Mouse (Mus musculus) intestine, embryonic 14.5 days (tissue): ENCODE results near the gene Lancl1. TPM values are rescaled to one million over a fixed set of nuclear protein-coding genes. Genes with fewer than 3 reads are reported as not detected.

Experiments
- polyA plus RNA-seq: library from polyadenylated mRNA; unstranded; fragments of >200 nt; fragmentation: Nextera tagmentation; extraction: Ambion mirVana; gene quantifications from 2 replicates; pipeline ENCODE4 v1.2.1, GENCODE M21; 2014

Gene Lancl1
- polyA plus RNA-seq, 1 experiment from 2014 or later: 96.4 TPM

Other genes with a start within 250 kb of the Lancl1 start
- 13.4 and 14.2 TPM in 2 replicates for gene Kansl1l, start 221.3 kb downstream of the Lancl1 start, polyA plus RNA-seq
- 108 and 121 TPM in 2 replicates for gene Acadl, start 175.6 kb downstream of the Lancl1 start, polyA plus RNA-seq
- 13.0 and 14.7 TPM in 2 replicates for gene Myl1, start 93.5 kb downstream of the Lancl1 start, polyA plus RNA-seq
- gene Cps1, start 84.2 kb upstream of the Lancl1 start, polyA plus RNA-seq: 275 and 289 TPM in 2 replicates